27 mouse cellular contexts compared by ENCODE assay signal in genomic region chr15:101296091-101296490, GRCm38 (mm10). TPM values are rescaled to one million over a fixed set of nuclear protein-coding genes. Genes with fewer than 3 reads are reported as not detected.
A peak's percentile ranks its signal among the peaks of the same experiment; 100 is the strongest.
DNase-seq lines count a peak whose midpoint lies in the region; ATAC-seq and TF ChIP-seq lines count a peak whose summit lies in the region.
"Had no signal": no experiment of that assay in that cellular context is flagged by ENCODE, and none has a peak within 500 bp of the region (broad histone marks: within the 10 kb centered on the region; RNA-seq: fewer than 3 reads in every experiment).

No protein-coding gene starts in this region.

- no peak for ATAC-seq in heart, embryonic 11.5 days (replicated peaks; ENCODE audit: insufficient number of reproducible peaks, low FRiP score, low TSS enrichment)
- ATAC-seq in lung, embryonic 14.5 days (ENCODE audit: insufficient read depth): no peak
- ATAC-seq: CD4-positive, CD25-positive, alpha-beta regulatory T cell, adult 4 months; forebrain, postnatal 0 days; midbrain, embryonic 15.5 days had no signal

- H3K4me2 ChIP-seq in heart, embryonic 11.5 days: no peak overlapping the region
- peak overlapping the region; percentile 61 for H3K4me2 ChIP-seq in lung, embryonic 14.5 days
- H3K4me2 ChIP-seq: embryonic facial prominence, embryonic 12.5 days; hindbrain, embryonic 15.5 days; limb, embryonic 12.5 days; liver, embryonic 13.5 days; midbrain, embryonic 15.5 days; neural tube, embryonic 12.5 days had no signal

- intact Hi-C loops in heart, postnatal 36 days (cut with DNase I): no loop called here

- no peaks in the 10 kb centered on the region for H3K27me3 ChIP-seq in heart, embryonic 10.5 days (ENCODE audit: insufficient read depth, poor library complexity, severe bottlenecking)
- H3K27me3 ChIP-seq in heart, embryonic 11.5 days (ENCODE audit: control insufficient read depth, insufficient read depth, low read length): no peaks in the 10 kb centered on the region
- H3K27me3 ChIP-seq in lung, embryonic 14.5 days (ENCODE audit: insufficient read depth, low read length): no peaks in the 10 kb centered on the region
- no peaks in the 10 kb centered on the region for H3K27me3 ChIP-seq in limb, embryonic 10.5 days (ENCODE audit: low read depth, poor library complexity, severe bottlenecking)
- H3K27me3 ChIP-seq: embryonic facial prominence, embryonic 12.5 days; hindbrain, embryonic 15.5 days; limb, embryonic 12.5 days; liver, embryonic 13.5 days; midbrain, embryonic 15.5 days; neural tube, embryonic 12.5 days had no signal

- H3K4me3 ChIP-seq in heart, embryonic 10.5 days: no peak overlapping the region
- no peak overlapping the region for H3K4me3 ChIP-seq in heart, embryonic 11.5 days (ENCODE audit: low read depth, low read length)
- peak overlapping the region; percentile 40; the same call in 1 of the 2 replicates for H3K4me3 ChIP-seq in lung, embryonic 14.5 days (ENCODE audit: low read depth, low read length)
- H3K4me3 ChIP-seq in limb, embryonic 10.5 days: no peak overlapping the region
- H3K4me3 ChIP-seq: embryonic facial prominence, embryonic 12.5 days; hindbrain, embryonic 15.5 days; limb, embryonic 12.5 days; liver, embryonic 13.5 days; midbrain, embryonic 15.5 days; neural tube, embryonic 12.5 days had no signal

- H3K27ac ChIP-seq in heart, embryonic 10.5 days: no peak overlapping the region
- H3K27ac ChIP-seq in heart, embryonic 11.5 days (ENCODE audit: low read depth, low read length): no peak overlapping the region
- peak overlapping the region; percentile 93 for H3K27ac ChIP-seq in lung, embryonic 14.5 days (ENCODE audit: low read depth)
- H3K27ac ChIP-seq in limb, embryonic 10.5 days: 0 out of 2 replicates have a peak overlapping the region, but pooled peaks have one; percentile 37
- H3K27ac ChIP-seq: embryonic facial prominence, embryonic 12.5 days; hindbrain, embryonic 15.5 days; limb, embryonic 12.5 days; liver, embryonic 13.5 days; midbrain, embryonic 15.5 days; neural tube, embryonic 12.5 days had no signal

- no peak overlapping the region for H3K9ac ChIP-seq in heart, embryonic 11.5 days (ENCODE audit: low read depth, low read length)
- H3K9ac ChIP-seq in lung, embryonic 14.5 days: 0 out of 2 replicates have a peak overlapping the region, but pooled peaks have one; percentile 26
- H3K9ac ChIP-seq: embryonic facial prominence, embryonic 12.5 days; forebrain, postnatal 0 days; hindbrain, embryonic 15.5 days; limb, embryonic 12.5 days; liver, embryonic 13.5 days; midbrain, embryonic 15.5 days; neural tube, embryonic 12.5 days had no signal

- peaks cover 11% of the 10 kb centered on the region for H3K36me3 ChIP-seq in heart, embryonic 10.5 days
- H3K36me3 ChIP-seq in heart, embryonic 11.5 days (ENCODE audit: control insufficient read depth, insufficient read depth, low read length): peaks cover 4% of the 10 kb centered on the region; the same call in 1 of the 2 replicates
- H3K36me3 ChIP-seq in lung, embryonic 14.5 days (ENCODE audit: insufficient read depth): peaks cover 20% of the 10 kb centered on the region; the same call in 1 of the 2 replicates
- H3K36me3 ChIP-seq in limb, embryonic 10.5 days: peaks cover 19% of the 10 kb centered on the region

- peak; percentile 44 to 51 for DNase-seq in heart, adult 18-20 months
- no peak for DNase-seq in heart, embryonic 10.5 days (ENCODE audit: low spot score)
- peak; percentile 27 to 29 for DNase-seq in heart, postnatal 36 days
- DNase-seq in lung, embryonic 14.5 days: peak; percentile 74
- no peak for DNase-seq in lung, postnatal 36 days
- no peak for DNase-seq in limb, embryonic 10.5 days (ENCODE audit: low spot score)
- DNase-seq in ovary, postnatal 10 days (ENCODE audit: low spot score): no peak
- DNase-seq: adrenal gland, postnatal 14 days; cerebellum, adult 2 months; cerebellum, postnatal 25 days; forebrain, postnatal 0 days; gastrocnemius, postnatal 25 days; kidney, adult 9 months; liver, embryonic 13.5 days; lung, postnatal 10 days; retina, postnatal 1 day; right cerebral cortex, postnatal 25 days; thymus, adult 18-20 months; thymus, postnatal 36 days had no signal

- 86% methylated on average over 11 of the region's 11 CpGs for WGBS in heart, embryonic 10.5 days
- WGBS in heart, embryonic 11.5 days (ENCODE audit: insufficient replicate concordance): 78% methylated on average over 11 of the region's 11 CpGs
- 57% methylated on average over 11 of the region's 11 CpGs for WGBS in lung, embryonic 14.5 days
- 88% methylated on average over 11 of the region's 11 CpGs for WGBS in limb, embryonic 10.5 days

- no peak for TF ChIP-seq CTCF in lung, embryonic 14.5 days (IDR thresholded peaks at IDR 0.05; ENCODE audit: low read depth)

- H3K9me3 ChIP-seq in heart, embryonic 10.5 days: no peaks in the 10 kb centered on the region
- H3K9me3 ChIP-seq in heart, embryonic 11.5 days (replicated peaks; ENCODE audit: control insufficient read depth, low read length): no peaks in the 10 kb centered on the region
- no peaks in the 10 kb centered on the region for H3K9me3 ChIP-seq in lung, embryonic 14.5 days (ENCODE audit: low read depth, low read length)
- H3K9me3 ChIP-seq in limb, embryonic 10.5 days (replicated peaks): no peaks in the 10 kb centered on the region
- H3K9me3 ChIP-seq: embryonic facial prominence, embryonic 12.5 days; hindbrain, embryonic 15.5 days; limb, embryonic 12.5 days; liver, embryonic 13.5 days; midbrain, embryonic 15.5 days; neural tube, embryonic 12.5 days had no signal

- peaks cover 51% of the 10 kb centered on the region for H3K4me1 ChIP-seq in heart, embryonic 10.5 days
- peaks cover 30% of the 10 kb centered on the region for H3K4me1 ChIP-seq in heart, embryonic 11.5 days (ENCODE audit: control insufficient read depth, insufficient read depth, low read length)
- H3K4me1 ChIP-seq in lung, embryonic 14.5 days (ENCODE audit: insufficient read depth): peaks cover 9% of the 10 kb centered on the region
- H3K4me1 ChIP-seq in limb, embryonic 10.5 days: peaks cover 44% of the 10 kb centered on the region
- H3K4me1 ChIP-seq: hindbrain, embryonic 15.5 days; midbrain, embryonic 15.5 days had no signal

RNA-seq across cellular contexts. Expression of gene 6030408B16Rik, which starts 3.1 kb away (rescaled TPM):
- 1 to 10 TPM in 1 of 2 experiments, under 1 TPM in 1; 0.69 to 1.1 TPM for total RNA-seq in heart, adult 18-20 months (2021)
- polyA plus RNA-seq in heart, embryonic 10.5 days (2016; fragmentation: Nextera tagmentation; extraction: Ambion mirVana): 0.49 and 1.8 TPM in 2 replicates
- total RNA-seq in heart, postnatal 36 days (2021): 1 to 10 TPM in 1 of 2 experiments, under 1 TPM in 1; 0.94 to 1.4 TPM
- polyA plus RNA-seq in heart, embryonic 11.5 days (2014; fragmentation: Nextera tagmentation; extraction: Ambion mirVana): 1.3 and 2.2 TPM in 2 replicates
- 41.0 and 41.4 TPM in 2 replicates for polyA plus RNA-seq in lung, embryonic 14.5 days (2014; fragmentation: Nextera tagmentation; extraction: Ambion mirVana)
- polyA plus RNA-seq in limb, embryonic 10.5 days (2016; fragmentation: Nextera tagmentation; extraction: Ambion mirVana): 1.8 and 4.1 TPM in 2 replicates
- total RNA-seq: hematopoietic stem cell, adult 5-6 weeks had no signal
- polyA plus RNA-seq: CD4-positive, CD25-positive, alpha-beta regulatory T cell, adult 4 months; hindbrain, embryonic 15.5 days had no signal

RNA-seq across cellular contexts. Expression of gene Atg101, which starts 12.0 kb away (rescaled TPM):
- total RNA-seq in heart, adult 18-20 months (2021): 10 to 100 TPM; 20.0 to 21.3 TPM
- polyA plus RNA-seq in heart, embryonic 10.5 days (2016; fragmentation: Nextera tagmentation; extraction: Ambion mirVana): 59.5 and 77.0 TPM in 2 replicates
- 10 to 100 TPM; 23.7 to 23.9 TPM for total RNA-seq in heart, postnatal 36 days (2021)
- polyA plus RNA-seq in heart, embryonic 11.5 days (2014; fragmentation: Nextera tagmentation; extraction: Ambion mirVana): 49.4 and 50.1 TPM in 2 replicates
- polyA plus RNA-seq in lung, embryonic 14.5 days (2014; fragmentation: Nextera tagmentation; extraction: Ambion mirVana): 59.1 and 64.7 TPM in 2 replicates
- 92.3 and 97.5 TPM in 2 replicates for polyA plus RNA-seq in limb, embryonic 10.5 days (2016; fragmentation: Nextera tagmentation; extraction: Ambion mirVana)

RNA-seq across cellular contexts. Expression of gene Nr4a1, which starts 42.0 kb away (rescaled TPM):
- total RNA-seq in heart, adult 18-20 months (2021): 10 to 100 TPM in 1 of 2 experiments, 1 to 10 TPM in 1; 7.7 to 10.5 TPM
- polyA plus RNA-seq in heart, embryonic 10.5 days (2016; fragmentation: Nextera tagmentation; extraction: Ambion mirVana): 8.0 and 13.0 TPM in 2 replicates
- 10 to 100 TPM in 1 of 2 experiments, 1 to 10 TPM in 1; 5.2 to 98.5 TPM for total RNA-seq in heart, postnatal 36 days (2021)
- 7.5 and 8.1 TPM in 2 replicates for polyA plus RNA-seq in heart, embryonic 11.5 days (2014; fragmentation: Nextera tagmentation; extraction: Ambion mirVana)
- 8.8 TPM in 2 replicates for polyA plus RNA-seq in lung, embryonic 14.5 days (2014; fragmentation: Nextera tagmentation; extraction: Ambion mirVana)
- polyA plus RNA-seq in limb, embryonic 10.5 days (2016; fragmentation: Nextera tagmentation; extraction: Ambion mirVana): 4.1 and 7.1 TPM in 2 replicates

Comparison
In these comparisons a context has a peak if more than half of its experiments do, and no peak if none do; other contexts are left out.
1. DNase-seq: peak in heart, adult 18-20 months (2 of 2), heart, postnatal 36 days (2 of 2) and lung, embryonic 14.5 days (single experiment); none in heart, embryonic 10.5 days (single experiment), lung, postnatal 36 days (single experiment), limb, embryonic 10.5 days (single experiment) and ovary, postnatal 10 days (single experiment).
2. H3K27ac ChIP-seq: peak in lung, embryonic 14.5 days (single experiment) and limb, embryonic 10.5 days (single experiment); none in heart, embryonic 10.5 days (single experiment) and heart, embryonic 11.5 days (single experiment).